Mouse (Mus musculus) brown adipose tissue, adult 24 weeks (tissue): ENCODE measurements around the gene Gm13283. TPM values are rescaled to one million over a fixed set of nuclear protein-coding genes. Genes with fewer than 3 reads are reported as not detected.
"Not testable (repeated sequence)": the region's sequence is repeated elsewhere in the genome, so short reads cannot be mapped to it uniquely, and the experiment has no call there.

Experiments used
- H3K27ac ChIP-seq: fragments of 200-500 bp; replicated peaks from 2 replicates; pipeline ENCODE4 v1.5.1; 2012; ENCODE audit warnings: low read depth, mild to moderate bottlenecking, low read length
- H3K4me1 ChIP-seq: fragments of 200-500 bp; 2 replicates; pipeline ENCODE4 v1.6.1; 2012; ENCODE audit warnings: low read length, mixed read lengths; ENCODE audit not compliant: control insufficient read depth, insufficient read depth, insufficient read length
- H3K4me3 ChIP-seq: fragments of 200-500 bp; 2 replicates; pipeline ENCODE4 v1.5.1; 2012; ENCODE audit warnings: low read depth, mild to moderate bottlenecking, low read length, moderate library complexity; ENCODE audit not compliant: insufficient read depth
- polyA plus RNA-seq: library from polyadenylated mRNA; stranded (reverse); fragments of >200 nt; gene quantifications from 2 replicates; pipeline ENCODE4 v1.2.4, GENCODE M21; 2012; ENCODE audit not compliant: missing spikeins, insufficient read depth, insufficient read length

Gene Gm13283
- polyA plus RNA-seq, 1 experiment, result not detected

- not testable (repeated sequence) for H3K4me1 ChIP-seq, H3K4me3 ChIP-seq, H3K27ac ChIP-seq
These were observed 28.5 kb downstream of the Gm13283 start, which contains the start of gene Gm13277 for GRCm38 (mm10) chr4:88788402-88788801. TSS of gene Gm13277 (plus strand) at chr4:88788632.

- H3K27ac ChIP-seq, H3K4me1 ChIP-seq, H3K4me3 ChIP-seq: not testable (repeated sequence)
These were observed 31.3 kb downstream of the Gm13283 start, which contains the start of gene Gm13278 for GRCm38 (mm10) chr4:88791250-88791649. TSS of gene Gm13278 (plus strand) at chr4:88791550.

- H3K4me3 ChIP-seq, H3K27ac ChIP-seq, H3K4me1 ChIP-seq: not testable (repeated sequence)
These were observed 34.2 kb downstream of the Gm13283 start, which contains the start of gene Gm13275 for GRCm38 (mm10) chr4:88793936-88794675. TSS of gene Gm13275 (plus strand) at chr4:88794487.

- not testable (repeated sequence) for H3K4me1 ChIP-seq, H3K27ac ChIP-seq, H3K4me3 ChIP-seq
These were observed 37.2 kb downstream of the Gm13283 start, which contains the start of gene Gm13279 for GRCm38 (mm10) chr4:88797097-88797496. TSS of gene Gm13279 (plus strand) at chr4:88797397.

GRCm38 (mm10) chr4:88799365-88799764 lies 39.4 kb downstream of the Gm13283 start, which contains the start of gene Gm13285:
TSS of gene Gm13285 (plus strand) at chr4:88799665.
- H3K4me3 ChIP-seq, H3K27ac ChIP-seq, H3K4me1 ChIP-seq: not testable (repeated sequence)

- H3K4me3 ChIP-seq, H3K4me1 ChIP-seq, H3K27ac ChIP-seq: not testable (repeated sequence)
These were observed 43.0 kb downstream of the Gm13283 start, which contains the start of gene Gm13287 for GRCm38 (mm10) chr4:88802954-88803353. TSS of gene Gm13287 (plus strand) at chr4:88803254.

GRCm38 (mm10) chr4:88805231-88805630 lies 45.3 kb downstream of the Gm13283 start, which contains the start of gene Gm13288:
TSS of gene Gm13288 (plus strand) at chr4:88805531.
- not testable (repeated sequence) for H3K4me3 ChIP-seq, H3K27ac ChIP-seq, H3K4me1 ChIP-seq

- H3K27ac ChIP-seq, H3K4me3 ChIP-seq, H3K4me1 ChIP-seq: not testable (repeated sequence)
These were observed 45.8 kb downstream of the Gm13283 start for GRCm38 (mm10) chr4:88805761-88806160.

Other genes starting within 250 kb of the Gm13283 start
- not detected in 2 replicates for gene Ifnb1, start 237.3 kb upstream of the Gm13283 start, polyA plus RNA-seq
- gene Ifna15, start 201.9 kb upstream of the Gm13283 start, polyA plus RNA-seq, result not detected in 2 replicates
- not detected in 2 replicates for gene Ifna14, start 188.3 kb upstream of the Gm13283 start, polyA plus RNA-seq
- not detected in 2 replicates for gene Ifna9, start 167.7 kb upstream of the Gm13283 start, polyA plus RNA-seq
- not detected in 2 replicates for gene Ifna12, start 156.7 kb upstream of the Gm13283 start, polyA plus RNA-seq
- not detected in 2 replicates for gene C87499, start 125.7 kb upstream of the Gm13283 start, polyA plus RNA-seq
- not detected in 2 replicates for gene Ifna13, start 115.7 kb upstream of the Gm13283 start, polyA plus RNA-seq
- not detected in 2 replicates for gene Ifna16, start 83.2 kb upstream of the Gm13283 start, polyA plus RNA-seq
- not detected in 2 replicates for gene Ifna2, start 76.2 kb upstream of the Gm13283 start, polyA plus RNA-seq
- not detected in 2 replicates for gene Ifnab, start 68.8 kb upstream of the Gm13283 start, polyA plus RNA-seq
- not detected in 2 replicates for gene Gm26566, start 38.3 kb upstream of the Gm13283 start, polyA plus RNA-seq
- 37.8 and 44.9 TPM in 2 replicates for gene Klhl9, start 37.7 kb upstream of the Gm13283 start, polyA plus RNA-seq
- gene Gm13271, start 5.3 kb upstream of the Gm13283 start, polyA plus RNA-seq, result not detected in 2 replicates
- not detected in 2 replicates for gene Gm13290, start 13.7 kb downstream of the Gm13283 start, polyA plus RNA-seq
- not detected in 2 replicates for gene Gm13289, start 16.8 kb downstream of the Gm13283 start, polyA plus RNA-seq
- not detected in 2 replicates for gene Gm13272, start 19.7 kb downstream of the Gm13283 start, polyA plus RNA-seq
- not detected in 2 replicates for gene Ifnz, start 22.0 kb downstream of the Gm13283 start, polyA plus RNA-seq
- gene Gm13276, start 25.6 kb downstream of the Gm13283 start, polyA plus RNA-seq, result not detected in 2 replicates
- gene Gm13277, start 28.5 kb downstream of the Gm13283 start, polyA plus RNA-seq, result not detected in 2 replicates
- gene Gm13278, start 31.4 kb downstream of the Gm13283 start, polyA plus RNA-seq, result not detected in 2 replicates
- not detected in 2 replicates for gene Gm13275, start 34.4 kb downstream of the Gm13283 start, polyA plus RNA-seq
- not detected in 2 replicates for gene Gm13279, start 37.3 kb downstream of the Gm13283 start, polyA plus RNA-seq
- gene Gm13285, start 39.5 kb downstream of the Gm13283 start, polyA plus RNA-seq, result not detected in 2 replicates
- not detected in 2 replicates for gene Gm13287, start 43.1 kb downstream of the Gm13283 start, polyA plus RNA-seq
- not detected in 2 replicates for gene Gm13288, start 45.4 kb downstream of the Gm13283 start, polyA plus RNA-seq
- not detected in 2 replicates for gene Ifna7, start 56.1 kb downstream of the Gm13283 start, polyA plus RNA-seq
- not detected in 2 replicates for gene Ifna11, start 59.8 kb downstream of the Gm13283 start, polyA plus RNA-seq
- not detected in 2 replicates for gene Ifna6, start 67.3 kb downstream of the Gm13283 start, polyA plus RNA-seq
- gene Ifna5, start 75.4 kb downstream of the Gm13283 start, polyA plus RNA-seq, result not detected in 2 replicates
- not detected in 2 replicates for gene Ifna4, start 81.7 kb downstream of the Gm13283 start, polyA plus RNA-seq
- not detected in 2 replicates for gene Ifna1, start 90.0 kb downstream of the Gm13283 start, polyA plus RNA-seq
- gene Ifne, start 120.1 kb downstream of the Gm13283 start, polyA plus RNA-seq, result not detected in 2 replicates